ENCODE assay signal across 8 mouse cellular contexts in the genomic region with DNA sequence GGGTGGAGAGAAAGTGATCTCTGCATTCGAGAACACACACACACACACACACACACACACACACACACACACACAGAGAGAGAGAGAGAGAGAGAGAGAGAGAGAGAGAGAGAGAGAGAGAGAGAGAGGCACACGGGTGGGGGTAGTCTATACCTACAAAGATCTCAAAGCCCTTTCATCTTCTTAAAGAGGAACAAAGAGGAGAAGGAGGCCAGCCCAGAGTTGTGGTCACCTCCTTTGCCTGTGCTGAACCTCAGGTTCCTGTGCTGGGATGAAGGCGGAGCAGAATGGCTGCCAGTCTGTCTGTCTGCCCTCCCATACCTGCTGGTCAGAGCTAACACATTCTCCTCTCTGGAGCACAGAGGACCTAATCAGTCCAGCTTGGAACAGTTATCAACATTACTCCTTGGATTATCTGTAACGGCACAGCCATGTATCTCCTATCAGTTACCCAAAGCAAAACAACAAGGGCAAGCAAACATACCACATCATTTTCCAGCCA. TPM values are rescaled to one million over a fixed set of nuclear protein-coding genes. Genes with fewer than 3 reads are reported as not detected.
DNase-seq lines count a peak whose midpoint lies in the region; ATAC-seq lines count a peak whose summit lies in the region.

No protein-coding gene starts in this region.

- no peaks in the 10 kb centered on the region for H3K9me3 ChIP-seq in hindbrain, embryonic 11.5 days (ENCODE audit: control insufficient read depth, low read length)

- no peaks in the 10 kb centered on the region for H3K36me3 ChIP-seq in hindbrain, embryonic 11.5 days (ENCODE audit: control insufficient read depth, insufficient read depth, low read length)

- 41% methylated on average over 4 of the region's 4 CpGs for WGBS in hindbrain, embryonic 11.5 days

- H3K4me1 ChIP-seq in hindbrain, embryonic 11.5 days (replicated peaks; ENCODE audit: control insufficient read depth, insufficient read depth, low read length): peaks cover 5% of the 10 kb centered on the region

- peak; percentile 79 for DNase-seq in 416B (ENCODE audit: low read depth)
- DNase-seq in CD8-positive naive resting alpha-beta T cell, adult 2 months (ENCODE audit: low read depth in 2 of 2, low spot score in 2 of 2): peak; percentile 58 to 62
- peak; percentile 18 for DNase-seq in hindbrain, embryonic 11.5 days (ENCODE audit: low spot score)
- DNase-seq in layer of hippocampus, adult 8-10 months (ENCODE audit: low spot score in 2 of 2): no peak
- DNase-seq in testis, postnatal 10 days (ENCODE audit: low spot score): no peak
- DNase-seq in spleen, adult 18-20 months: no peak
- no peak for DNase-seq in kidney, adult 9 months

- peak overlapping the region; percentile 39; the same call in 1 of the 2 replicates for H3K4me2 ChIP-seq in hindbrain, embryonic 11.5 days (replicated peaks; ENCODE audit: low read depth, low read length)

- H3K9ac ChIP-seq in hindbrain, embryonic 11.5 days (ENCODE audit: low read depth, low read length): no peak overlapping the region; the same call in 1 of the 2 replicates

- no peak for ATAC-seq in hindbrain, embryonic 11.5 days (ENCODE audit: low FRiP score)
- ATAC-seq in megakaryocyte-erythroid progenitor cell, adult 5-6 weeks (replicated peaks; ENCODE audit: low FRiP score, low TSS enrichment, poor library complexity, severe bottlenecking): peak; percentile 47

- peak overlapping the region; percentile 93 for H3K27ac ChIP-seq in hindbrain, embryonic 11.5 days (ENCODE audit: low read depth, low read length)

- no peak overlapping the region for H3K4me3 ChIP-seq in hindbrain, embryonic 11.5 days (ENCODE audit: low read depth, low read length)

- no peaks in the 10 kb centered on the region for H3K27me3 ChIP-seq in hindbrain, embryonic 11.5 days (ENCODE audit: control insufficient read depth, insufficient read depth, low read length)

RNA-seq across cellular contexts. Expression of a gene that starts 8.9 kb away (rescaled TPM):
- 0.54 and 2.1 TPM in 2 replicates for polyA plus RNA-seq in hindbrain, embryonic 11.5 days (2014; fragmentation: Nextera tagmentation; extraction: Ambion mirVana)
- total RNA-seq in megakaryocyte-erythroid progenitor cell, adult 5-6 weeks (2014; fragmentation: Nextera tagmentation): 0.33 TPM in 1 of 2 replicates, not detected in the other
- 0.08 TPM in 1 of 2 replicates, not detected in the other for total RNA-seq in megakaryocyte-erythroid progenitor cell, adult 5-6 weeks (2017)
- total RNA-seq in layer of hippocampus, adult 8-10 months (2022): 1 to 10 TPM in 3 of 4 experiments, under 1 TPM in 1; 0.77 to 2.8 (median 1.7) TPM

RNA-seq across cellular contexts. Expression of a gene that starts 8.9 kb away (rescaled TPM):
- 10.0 and 12.2 TPM in 2 replicates for polyA plus RNA-seq in hindbrain, embryonic 11.5 days (2014; fragmentation: Nextera tagmentation; extraction: Ambion mirVana)
- 6.6 and 8.8 TPM in 2 replicates for total RNA-seq in megakaryocyte-erythroid progenitor cell, adult 5-6 weeks (2014; fragmentation: Nextera tagmentation)
- 6.7 and 22.0 TPM in 2 replicates for total RNA-seq in megakaryocyte-erythroid progenitor cell, adult 5-6 weeks (2017)
- total RNA-seq in layer of hippocampus, adult 8-10 months (2022): 1 to 10 TPM; 1.3 to 2.6 (median 1.8) TPM

RNA-seq across cellular contexts. Expression of a gene that starts 27.3 kb away (rescaled TPM):
- 0.36 and 0.37 TPM in 2 replicates for polyA plus RNA-seq in hindbrain, embryonic 11.5 days (2014; fragmentation: Nextera tagmentation; extraction: Ambion mirVana)
- total RNA-seq in megakaryocyte-erythroid progenitor cell, adult 5-6 weeks (2014; fragmentation: Nextera tagmentation): not detected in 2 replicates
- total RNA-seq in megakaryocyte-erythroid progenitor cell, adult 5-6 weeks (2017): not detected in 2 replicates
- under 1 TPM; 0.22 to 0.61 (median 0.51) TPM for total RNA-seq in layer of hippocampus, adult 8-10 months (2022)

RNA-seq across cellular contexts. Expression of a gene that starts 44.8 kb away (rescaled TPM):
- polyA plus RNA-seq in hindbrain, embryonic 11.5 days (2014; fragmentation: Nextera tagmentation; extraction: Ambion mirVana): 0.77 and 1.4 TPM in 2 replicates
- 0.33 TPM in 1 of 2 replicates, not detected in the other for total RNA-seq in megakaryocyte-erythroid progenitor cell, adult 5-6 weeks (2014; fragmentation: Nextera tagmentation)
- total RNA-seq in megakaryocyte-erythroid progenitor cell, adult 5-6 weeks (2017): not detected in 2 replicates
- 1 to 10 TPM; 2.2 to 4.1 (median 2.9) TPM for total RNA-seq in layer of hippocampus, adult 8-10 months (2022)

RNA-seq across cellular contexts. Expression of a gene that starts 55.4 kb away (rescaled TPM):
- polyA plus RNA-seq in hindbrain, embryonic 11.5 days (2014; fragmentation: Nextera tagmentation; extraction: Ambion mirVana): 105 and 116 TPM in 2 replicates
- total RNA-seq in megakaryocyte-erythroid progenitor cell, adult 5-6 weeks (2014; fragmentation: Nextera tagmentation): 215 and 216 TPM in 2 replicates
- total RNA-seq in megakaryocyte-erythroid progenitor cell, adult 5-6 weeks (2017): 126 and 154 TPM in 2 replicates
- total RNA-seq in layer of hippocampus, adult 8-10 months (2022): 10 to 100 TPM; 49.8 to 60.2 (median 56.1) TPM

Comparison
In these comparisons a context has a peak if more than half of its experiments do, and no peak if none do; other contexts are left out.
1. DNase-seq: peak in 416B (single experiment), CD8-positive naive resting alpha-beta T cell, adult 2 months (2 of 2) and hindbrain, embryonic 11.5 days (single experiment); none in layer of hippocampus, adult 8-10 months (0 of 2), testis, postnatal 10 days (single experiment), spleen, adult 18-20 months (0 of 2) and kidney, adult 9 months (single experiment).